Mouse (Mus musculus) ovary, postnatal 14 days (tissue): ENCODE results near the gene 9530077C05Rik.
"Not testable (repeated sequence)": the region's sequence is repeated elsewhere in the genome, so short reads cannot be mapped to it uniquely, and the experiment has no call there.

Experiments
- DNase-seq: peaks from one replicate; pipeline ENCODE4 v3.0.0; 2022; ENCODE audit warnings: low spot score

Gene 9530077C05Rik

DNA sequence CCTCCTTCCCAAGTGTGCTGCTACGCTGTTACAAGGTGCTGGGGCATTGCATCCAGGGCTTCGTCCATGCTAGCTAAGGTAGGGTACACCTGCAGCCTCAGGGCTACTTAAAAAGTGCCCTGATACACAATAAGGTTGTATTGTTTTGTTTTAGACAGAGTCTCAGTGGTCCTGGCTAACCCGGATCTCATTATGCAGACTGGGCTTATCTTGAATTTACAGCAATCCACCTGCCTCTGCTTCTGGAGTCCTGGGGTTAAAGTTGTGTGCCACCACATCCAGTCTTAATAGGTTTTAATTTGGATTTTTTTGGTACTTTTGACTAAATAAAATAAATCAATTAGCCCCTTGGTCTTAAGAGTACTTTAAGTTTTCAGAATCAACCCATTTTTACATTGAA lies 8.6 kb downstream of the 9530077C05Rik start:
- DNase-seq = no peak

DNA sequence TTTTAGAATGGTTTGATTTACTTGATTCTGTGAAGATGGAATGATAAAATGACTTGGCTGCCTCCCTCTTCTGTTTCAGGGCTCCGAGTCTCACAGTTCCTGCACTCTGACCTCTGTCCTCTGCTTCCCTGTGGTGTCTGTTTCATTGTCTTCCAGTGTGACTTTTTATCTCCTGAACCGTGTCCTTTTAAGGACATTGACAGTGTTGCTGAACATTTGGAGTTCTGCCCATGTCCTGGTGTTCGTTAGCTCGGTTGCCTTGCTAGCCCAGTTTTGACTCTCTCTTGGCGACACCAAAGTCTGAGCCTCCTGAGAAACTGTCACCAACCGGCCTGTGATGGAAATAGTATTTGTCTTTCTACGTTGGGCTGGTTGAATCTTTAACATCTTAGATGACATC lies 9.2 kb downstream of the 9530077C05Rik start:
- DNase-seq = no peak

DNA sequence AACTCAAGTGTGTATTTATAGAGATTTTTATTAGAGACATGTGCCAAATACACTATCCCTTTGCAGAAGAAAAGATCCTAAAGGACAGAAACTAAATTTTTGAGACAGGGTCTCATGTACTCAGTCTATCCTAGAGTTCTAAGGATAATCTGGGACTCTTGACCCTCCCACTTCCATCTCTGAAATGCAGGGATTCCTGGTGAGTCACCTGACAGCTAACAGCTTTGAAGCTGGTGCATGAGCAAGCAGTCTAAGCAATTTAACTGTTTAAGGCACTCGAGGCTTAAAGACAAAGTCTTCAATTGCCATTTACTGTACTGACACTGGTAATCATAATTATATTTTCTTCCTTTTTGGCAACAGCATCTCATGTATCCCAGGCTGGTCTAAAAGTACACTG lies 11.2 kb downstream of the 9530077C05Rik start:
- DNase-seq = no peak

DNA sequence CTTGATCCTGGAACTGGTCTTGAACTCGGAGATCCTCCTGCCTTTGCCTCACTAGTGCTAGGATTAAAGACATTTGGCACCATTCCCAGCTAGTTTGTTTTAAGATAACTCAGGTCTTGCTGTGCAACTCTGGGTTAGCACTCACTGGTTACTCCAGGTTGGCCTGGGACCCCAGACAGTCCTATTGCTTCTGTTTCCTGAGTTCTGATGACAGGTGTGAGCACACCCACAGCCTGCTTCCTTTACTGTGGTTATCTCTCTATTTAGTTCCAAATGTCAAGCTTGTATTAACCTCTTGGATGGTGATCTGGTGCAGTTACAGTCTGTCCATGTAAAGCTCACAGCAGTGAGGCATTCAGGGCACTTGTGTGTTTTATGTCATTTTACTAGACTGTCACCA lies 12.2 kb downstream of the 9530077C05Rik start:
- DNase-seq = no peak

DNA sequence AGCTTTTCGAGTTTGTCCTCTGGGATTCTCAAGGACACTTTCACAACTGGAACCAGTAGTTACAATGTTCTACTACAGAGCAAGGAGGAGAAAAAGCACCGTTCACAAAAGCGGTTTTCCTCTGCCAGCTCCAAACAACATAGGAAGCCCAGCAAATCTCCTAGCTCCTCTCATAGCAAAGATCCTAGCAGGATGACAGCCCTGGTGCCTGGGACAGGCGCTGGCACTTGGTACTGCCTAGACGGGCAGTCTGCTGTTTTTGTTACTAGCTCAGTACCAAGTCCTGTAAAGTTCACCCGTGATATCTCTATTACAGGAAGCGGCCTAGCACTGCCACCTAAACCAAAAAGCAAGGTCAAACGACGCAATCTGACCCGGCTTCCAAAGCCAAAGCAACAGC lies 12.9 kb downstream of the 9530077C05Rik start:
- DNase-seq = no peak

DNA sequence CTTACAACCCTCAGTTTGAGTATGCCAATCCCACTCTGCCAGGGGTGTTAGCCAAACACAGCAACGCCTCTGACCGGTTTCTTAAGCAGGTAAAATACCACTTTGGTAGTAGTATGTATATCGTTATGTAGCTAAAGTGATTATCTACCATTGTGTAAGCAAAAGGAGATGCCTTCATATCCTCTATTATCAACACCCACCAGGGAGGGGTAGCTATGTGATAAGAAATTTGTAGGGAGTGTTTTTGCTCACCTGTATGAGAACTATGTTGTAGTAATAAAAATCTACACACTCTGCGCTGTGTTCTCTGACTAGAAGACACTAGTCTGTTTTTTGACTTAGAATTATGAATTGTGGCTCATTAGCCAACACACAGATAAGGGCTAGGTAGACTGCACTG lies 13.4 kb downstream of the 9530077C05Rik start:
- no peak for DNase-seq

DNA sequence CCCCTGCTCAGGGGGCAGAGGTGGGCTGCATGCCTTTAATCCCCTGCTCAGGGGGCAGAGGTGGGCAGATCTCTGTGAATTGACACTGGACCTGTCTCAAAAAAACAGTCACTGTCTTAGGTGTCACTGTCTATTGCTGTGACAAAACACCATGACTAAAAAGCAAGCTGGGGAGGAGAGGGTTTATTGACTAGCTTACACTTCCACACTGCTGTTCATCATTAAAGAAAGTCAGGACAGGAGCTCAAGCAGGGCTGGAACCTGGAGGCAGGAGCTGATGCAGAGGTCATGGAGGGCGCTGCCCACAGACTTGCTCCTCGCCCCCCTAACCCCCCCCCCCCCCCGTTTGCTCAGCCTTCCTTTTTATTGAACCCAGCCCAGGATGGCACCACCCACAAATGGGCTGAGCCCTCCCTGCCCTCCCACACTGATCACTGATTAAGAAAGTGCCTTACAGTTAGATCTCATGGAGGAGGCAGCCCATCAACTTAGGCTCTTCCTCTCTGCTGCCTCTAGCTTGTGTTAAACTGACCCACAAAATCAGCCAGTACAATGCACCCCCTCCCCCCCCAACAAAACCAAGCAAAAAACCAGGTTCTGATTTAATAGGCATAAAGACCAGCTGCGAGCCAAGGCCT lies 16.8 kb downstream of the 9530077C05Rik start:
- DNase-seq = no peak

DNA sequence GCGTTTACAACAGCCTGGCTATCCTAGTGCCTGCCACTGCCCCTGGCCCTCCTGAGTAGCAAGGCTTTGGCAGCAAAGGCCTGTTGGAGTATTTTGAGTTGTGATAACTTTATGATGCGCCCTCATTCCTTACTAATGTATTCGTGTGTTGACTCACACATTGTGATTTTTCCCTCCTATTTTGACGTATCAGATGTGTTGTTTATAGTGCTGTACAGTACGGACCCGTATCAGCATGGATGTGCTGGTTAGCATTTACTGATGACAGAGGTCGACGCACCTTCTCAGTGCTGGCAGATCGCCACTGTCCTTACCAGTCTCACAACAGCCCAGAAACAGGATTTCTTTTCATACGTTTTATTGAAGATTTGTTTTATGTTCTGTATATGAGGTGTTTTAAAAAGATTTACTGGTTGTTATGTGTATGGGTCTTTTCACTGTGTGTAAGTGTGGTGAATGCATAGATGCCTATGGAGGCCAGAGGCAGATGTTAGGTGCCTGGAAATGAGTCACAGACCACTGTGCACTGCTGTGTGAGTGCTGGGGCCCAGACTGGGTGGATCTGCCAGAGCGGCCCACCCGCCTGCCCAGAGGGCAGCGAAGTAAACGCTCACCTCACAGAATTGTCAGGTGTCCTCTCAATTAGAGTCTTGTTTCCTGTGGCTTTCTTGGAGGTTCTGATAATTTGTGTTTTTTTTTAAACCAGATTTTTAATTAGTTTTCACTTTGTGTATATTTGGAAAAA lies 17.5 kb downstream of the 9530077C05Rik start:
- no peak for DNase-seq

DNA sequence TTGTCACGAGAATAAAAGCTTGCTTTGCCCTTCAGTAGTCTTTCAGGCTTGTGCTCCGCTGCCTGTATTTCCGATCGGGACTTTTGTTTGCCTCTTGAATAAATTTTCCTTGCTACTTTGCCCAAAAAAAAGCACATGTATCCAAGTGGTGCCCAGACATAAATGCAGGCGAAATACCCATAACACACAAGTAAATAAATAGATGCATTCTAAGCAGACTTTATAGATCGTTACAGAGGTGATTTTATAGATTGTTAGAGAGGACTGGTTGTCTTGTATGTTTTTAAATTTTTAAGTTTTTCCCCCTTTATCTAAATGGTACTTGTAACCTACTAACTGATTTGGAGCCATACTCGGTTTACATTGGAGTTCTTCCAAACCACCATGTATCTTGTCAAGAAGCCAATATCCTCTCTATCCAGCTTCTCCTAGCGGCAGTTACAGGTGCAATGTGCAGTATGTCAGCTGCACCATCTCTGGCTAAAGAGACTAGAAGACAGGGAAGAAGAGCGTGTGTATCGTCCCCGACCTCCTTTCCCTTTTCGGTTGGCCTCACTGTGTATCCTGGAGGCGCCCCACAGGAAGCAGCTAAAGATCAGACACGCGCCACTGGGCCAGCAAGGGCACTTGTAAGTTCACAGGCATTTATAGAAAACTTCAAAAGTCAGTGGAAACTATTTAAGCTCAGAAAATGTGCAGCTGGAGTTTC lies 18.4 kb downstream of the 9530077C05Rik start:
- no peak for DNase-seq

DNA sequence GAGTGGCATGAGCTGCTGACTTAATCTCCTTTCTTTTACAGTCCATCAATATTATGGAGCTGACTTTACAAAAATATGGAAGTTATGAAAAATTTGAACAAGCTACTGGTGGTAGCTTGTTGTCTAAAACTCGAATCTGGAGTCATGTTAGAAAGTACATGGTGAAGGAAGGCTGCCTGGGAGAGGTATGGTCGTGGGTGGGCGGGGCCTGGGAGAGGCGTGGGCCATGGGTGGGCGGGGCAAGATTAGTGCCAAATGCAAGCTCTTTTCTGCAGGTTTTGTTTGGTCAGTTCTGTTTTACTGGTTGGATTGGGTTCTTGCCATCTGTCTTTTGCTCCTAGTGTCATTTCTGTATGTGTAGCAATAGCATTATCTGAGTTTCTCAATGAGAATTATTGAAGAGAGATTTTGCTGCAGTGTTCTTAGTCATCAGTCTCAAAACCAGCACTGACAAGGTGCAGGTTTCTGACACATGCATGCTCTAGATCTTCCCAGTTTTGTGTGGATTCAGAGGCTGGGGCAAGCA lies 19.1 kb downstream of the 9530077C05Rik start:
- DNase-seq = no peak

DNA sequence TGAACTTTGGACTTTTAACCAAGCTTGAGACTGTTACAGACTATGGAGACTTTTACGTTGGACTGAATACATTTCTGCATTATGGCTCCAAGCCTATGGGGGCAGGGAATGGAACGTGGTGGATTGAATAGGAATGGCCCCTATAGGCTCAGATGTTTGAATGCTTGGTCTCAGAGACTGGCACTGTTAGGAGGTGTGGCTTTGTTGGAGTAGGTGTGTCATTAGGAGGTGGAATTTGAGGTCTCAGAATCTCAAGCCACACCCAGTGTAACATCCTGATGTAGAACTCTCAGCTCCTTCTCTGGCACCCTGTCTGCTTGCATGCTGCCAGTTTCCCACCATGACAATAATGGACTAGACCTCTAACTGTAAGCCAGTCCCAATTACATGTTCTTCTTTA lies 21.9 kb downstream of the 9530077C05Rik start:
- DNase-seq = no peak

DNA sequence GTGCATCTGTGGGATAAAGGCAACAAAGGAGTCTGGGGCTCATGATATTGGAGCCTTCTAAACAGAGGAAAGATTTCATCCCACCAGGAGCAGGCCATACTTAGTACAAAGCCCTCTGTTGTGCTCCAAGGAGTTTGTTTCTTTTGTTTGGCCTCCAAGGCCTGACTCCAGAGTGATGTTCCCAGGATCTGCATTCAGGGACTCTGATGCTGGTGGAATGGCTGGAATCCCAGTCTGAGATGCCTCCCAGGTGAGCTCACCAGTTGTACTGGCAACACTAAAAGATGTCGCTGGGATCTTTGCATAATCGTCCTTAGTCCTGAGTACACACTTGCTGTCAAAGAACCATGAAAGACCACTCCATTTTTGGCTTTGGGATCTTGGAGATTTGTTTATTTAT lies 22.8 kb downstream of the 9530077C05Rik start:
- DNase-seq = no peak

DNA sequence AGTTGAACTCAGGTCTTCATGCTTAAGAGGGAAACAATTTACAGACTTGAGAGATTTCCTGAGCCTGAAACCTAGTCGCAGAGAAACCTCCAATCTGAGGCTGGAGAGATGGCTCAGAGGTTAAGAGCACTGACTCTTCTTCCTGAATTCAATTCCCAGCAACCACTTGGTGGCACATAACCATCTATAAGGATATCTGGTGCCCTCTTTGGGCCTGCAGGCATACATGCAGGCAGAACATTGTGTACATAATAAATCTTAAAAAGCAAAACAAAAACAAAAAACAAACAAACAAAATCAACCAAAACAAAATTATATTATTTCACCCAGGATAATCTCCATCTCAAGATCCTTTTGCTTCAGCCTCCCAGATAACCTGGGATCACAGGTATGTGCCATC lies 27.5 kb downstream of the 9530077C05Rik start:
- no peak for DNase-seq

DNA sequence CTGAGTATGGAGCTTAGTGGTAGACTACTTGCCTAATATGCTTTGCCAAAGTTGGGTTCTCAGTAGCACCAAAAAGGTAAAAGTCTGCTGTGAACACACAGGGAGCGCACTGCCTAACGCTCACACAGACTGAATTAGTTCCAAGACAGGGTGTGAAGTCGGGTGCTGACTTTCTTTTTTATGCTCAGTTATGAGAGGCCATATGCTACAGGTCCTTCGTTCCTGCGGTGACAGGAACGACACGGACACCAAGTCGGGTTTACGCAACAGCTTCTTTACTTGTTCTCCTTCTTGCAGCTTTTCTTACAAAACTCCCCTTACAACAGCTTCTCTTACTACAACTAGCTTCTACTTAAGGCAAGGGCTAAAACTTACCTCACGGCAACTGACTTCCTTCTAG lies 31.8 kb downstream of the 9530077C05Rik start:
- no peak for DNase-seq

DNA sequence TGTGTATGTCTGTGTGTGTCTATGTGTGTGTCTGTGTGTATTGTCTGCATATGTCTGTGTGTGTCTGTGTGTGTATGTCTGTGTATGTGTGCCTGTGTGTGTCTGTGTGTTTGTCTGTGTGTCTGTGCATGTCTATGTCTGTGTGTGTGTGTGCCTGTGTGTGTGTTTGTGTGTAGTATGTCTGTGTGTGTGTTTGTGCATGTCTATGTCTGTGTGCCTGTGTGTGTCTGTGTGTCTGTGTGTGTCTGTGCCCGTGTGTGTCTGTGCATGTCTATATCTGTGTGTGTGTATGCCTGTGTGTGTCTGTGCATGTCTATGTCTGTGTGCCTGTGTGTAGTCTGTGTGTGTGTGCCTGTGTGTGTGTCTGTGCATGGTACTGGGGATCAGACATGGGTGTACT lies 33.8 kb downstream of the 9530077C05Rik start:
- DNase-seq = no peak

DNA sequence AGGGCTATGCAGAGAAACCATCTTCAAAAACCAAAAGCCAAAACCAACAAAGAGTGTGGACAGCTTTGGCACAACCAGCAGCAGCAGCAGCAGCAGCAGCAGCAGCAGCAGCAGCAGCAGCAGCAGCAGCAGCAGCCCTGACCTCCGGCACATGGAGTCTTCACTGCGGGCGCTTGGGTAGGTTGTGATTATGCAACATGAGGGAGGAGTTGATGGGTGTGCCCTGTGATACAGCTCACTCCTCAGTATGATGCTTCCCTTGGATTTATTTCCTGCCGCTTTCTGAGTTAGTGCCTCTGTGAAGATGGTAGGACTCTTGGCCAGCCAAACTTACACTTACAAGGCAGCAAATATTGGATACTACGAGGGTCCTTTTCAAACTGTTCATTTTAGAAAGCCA lies 35.9 kb downstream of the 9530077C05Rik start:
- DNase-seq = no peak

DNA sequence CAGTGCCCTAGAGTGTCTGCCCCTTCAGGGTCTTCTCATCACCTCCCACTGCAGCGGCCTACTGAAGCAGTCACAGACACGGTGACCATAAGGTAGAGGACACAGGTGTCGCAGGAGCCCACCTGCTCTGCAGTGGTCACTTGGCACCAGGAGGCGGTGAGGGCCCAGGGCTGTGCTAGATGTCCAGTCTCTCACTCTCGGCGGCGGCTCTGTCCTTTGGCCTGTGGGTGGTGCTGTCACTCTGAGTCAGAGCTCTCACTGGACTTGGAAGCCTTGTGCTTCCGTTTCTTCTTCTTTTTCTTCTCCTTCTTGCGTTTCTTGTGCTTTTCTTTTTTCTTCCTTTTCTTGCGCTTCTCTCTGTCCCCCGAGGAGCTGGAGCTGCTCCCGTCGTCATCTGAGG lies 37.1 kb downstream of the 9530077C05Rik start:
- no peak for DNase-seq

DNA sequence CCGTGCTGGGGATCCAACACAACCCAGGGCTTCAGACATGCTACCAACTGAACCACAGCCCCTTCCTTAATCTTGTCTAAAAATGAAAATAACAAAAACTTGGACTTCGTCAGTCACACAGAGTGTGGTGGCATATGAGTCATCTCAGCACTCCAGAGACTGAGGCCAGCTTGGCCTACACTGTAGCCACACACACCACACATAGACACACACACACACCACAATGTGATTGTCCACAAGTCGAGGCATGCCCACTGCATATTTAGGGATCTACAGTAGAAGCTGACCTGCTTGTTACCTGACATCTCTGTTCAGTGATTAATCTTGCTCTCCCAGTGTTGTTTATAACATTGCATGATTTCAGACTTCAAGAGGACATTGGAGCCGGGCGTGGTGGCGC lies 37.9 kb downstream of the 9530077C05Rik start:
- DNase-seq = no peak

DNA sequence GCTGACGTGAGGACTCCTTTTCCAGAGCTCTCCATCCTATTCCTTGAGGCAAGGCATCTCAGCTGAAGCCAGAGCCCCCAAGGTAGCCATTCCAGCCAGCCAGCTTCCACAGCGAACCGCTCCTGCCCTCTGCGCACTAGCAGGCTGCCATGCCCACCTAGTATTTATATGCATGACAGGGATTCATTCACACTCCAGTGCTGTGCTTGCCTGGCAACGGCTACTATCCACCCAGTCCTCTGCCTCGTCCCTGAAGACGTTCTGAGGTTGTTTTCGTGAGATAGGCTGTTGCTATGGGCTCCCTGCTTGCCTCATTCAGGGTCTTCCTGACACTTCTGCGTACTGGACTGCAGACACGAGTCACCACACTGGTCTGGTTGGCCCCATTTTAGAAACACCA lies 41.4 kb downstream of the 9530077C05Rik start:
- DNase-seq = no peak

DNA sequence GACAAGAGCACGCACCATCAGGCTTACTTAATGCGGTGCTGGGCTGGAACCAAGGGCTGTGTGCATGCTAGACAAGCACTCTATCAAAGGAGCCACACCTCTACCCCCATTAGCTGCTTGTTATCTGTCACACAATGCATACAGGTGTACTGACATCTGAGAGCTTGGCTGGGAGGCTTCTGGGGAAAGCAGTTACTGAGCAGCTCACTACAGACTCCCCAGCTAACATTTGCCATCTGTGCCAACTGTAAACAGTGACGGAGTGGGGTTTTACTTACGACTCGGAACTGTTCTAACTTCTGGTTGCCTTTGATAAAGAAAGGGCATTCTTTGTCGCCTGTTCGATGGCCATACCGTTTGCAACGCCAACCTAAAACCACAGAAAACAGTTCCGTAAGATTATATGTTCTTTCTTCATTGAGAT lies 42.2 kb downstream of the 9530077C05Rik start:
- no peak for DNase-seq

DNA sequence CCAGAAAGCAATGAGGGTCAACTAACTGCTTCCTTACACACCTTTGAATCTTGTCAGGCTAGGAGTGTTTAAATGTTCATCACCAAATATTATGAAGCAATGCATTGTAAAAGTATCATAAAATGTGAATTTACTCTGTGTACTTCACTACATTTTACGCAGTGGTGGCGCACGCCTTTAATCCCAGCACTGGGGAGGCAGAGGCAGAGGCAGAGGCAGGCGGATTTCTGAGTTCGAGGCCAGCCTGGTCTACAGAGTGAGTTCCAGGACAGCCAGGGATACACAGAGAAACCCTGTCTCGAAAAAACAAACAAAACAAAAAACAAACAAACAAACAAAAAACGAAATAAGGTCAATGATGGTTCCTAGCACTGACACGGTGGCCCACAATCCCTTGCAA lies 42.7 kb downstream of the 9530077C05Rik start, which contains the start of gene Gm17545:
Gm17545 (plus strand) TSS at position 301 of the 400 bp plus-strand sequence.
- not testable (repeated sequence) for DNase-seq

DNA sequence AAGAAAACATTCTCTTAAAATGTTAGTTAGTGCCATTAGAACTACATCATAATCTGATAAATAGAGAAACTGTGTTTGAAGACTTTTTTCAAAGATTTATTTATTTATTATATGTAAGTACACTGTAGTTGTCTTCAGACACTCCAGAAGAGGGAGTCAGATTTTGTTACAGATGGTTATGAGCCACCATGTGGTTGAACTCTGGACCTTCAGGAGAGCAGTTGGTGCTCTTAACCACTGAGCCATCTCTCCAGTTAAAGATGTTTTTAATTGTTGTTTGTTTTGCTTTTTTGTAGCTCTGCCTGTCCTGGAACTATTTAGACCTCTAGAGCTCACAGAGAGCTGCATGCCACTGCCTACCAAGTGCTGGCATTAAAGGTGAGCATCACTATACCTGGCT lies 43.7 kb downstream of the 9530077C05Rik start:
- DNase-seq = no peak
